ENCODE assay signal across 23 mouse cellular contexts in genomic region chr11:104640894-104641293, GRCm38 (mm10). TPM values are rescaled to one million over a fixed set of nuclear protein-coding genes. Genes with fewer than 3 reads are reported as not detected.
DNase-seq lines count a peak whose midpoint lies in the region; TF ChIP-seq lines count a peak whose summit lies in the region.
"Had no signal": no experiment of that assay in that cellular context is flagged by ENCODE, and none has a peak within 500 bp of the region (broad histone marks: within the 10 kb centered on the region; RNA-seq: fewer than 3 reads in every experiment).

No protein-coding gene starts in this region.

- 29% methylated on average over 10 of the region's 10 CpGs for WGBS in macrophage (ENCODE audit: missing documents)

- no peak for TF ChIP-seq CTCF in C2C12 (IDR thresholded peaks at IDR 0.05; ENCODE audit: control insufficient read depth, insufficient read depth, insufficient read length)

- H3K4me3 ChIP-seq in C2C12 (ENCODE audit: insufficient read depth, poor library complexity, severe bottlenecking) (no peak overlapping the region), macrophage (ENCODE audit: inconsistent target) (no peak overlapping the region)
- H3K4me3 ChIP-seq: erythroblast, embryonic 14.5 days; forebrain, embryonic 12.5 days; forebrain, embryonic 15.5 days; hindbrain, embryonic 12.5 days; hindbrain, embryonic 15.5 days had no signal

- H3K27me3 ChIP-seq in C2C12 (ENCODE audit: control insufficient read depth, insufficient read depth, insufficient read length), result no peaks in the 10 kb centered on the region
- H3K27me3 ChIP-seq: forebrain, embryonic 12.5 days; forebrain, embryonic 15.5 days; hindbrain, embryonic 12.5 days; hindbrain, embryonic 15.5 days; Patski had no signal

- peak overlapping the region; percentile 28; the same call in 1 of the 2 replicates for H3K27ac ChIP-seq in macrophage
- H3K27ac ChIP-seq: forebrain, embryonic 12.5 days; forebrain, embryonic 15.5 days; hindbrain, embryonic 12.5 days; hindbrain, embryonic 15.5 days had no signal

- no peaks in the 10 kb centered on the region for H3K79me3 ChIP-seq in C2C12 (ENCODE audit: low read depth)

- H3ac ChIP-seq in C2C12 (ENCODE audit: control insufficient read depth, insufficient read length, low read depth), result no peak overlapping the region

- DNase-seq in 3T3-L1 (ENCODE audit: low read depth, low spot score), result peak; percentile 94
- no peak for DNase-seq in adrenal gland, postnatal 25 days
- no peak for DNase-seq in cerebellum, postnatal 4 days (ENCODE audit: low spot score in 2 of 2)
- DNase-seq in kidney, postnatal 14 days, result no peak
- DNase-seq: adrenal gland, postnatal 10 days; cerebellum, adult 11 months; cerebellum, adult 8-10 months; cerebellum, postnatal 10 days; cerebellum, postnatal 36 days; gastrocnemius, postnatal 25 days; kidney, adult 11 months had no signal

- H3K79me2 ChIP-seq in C2C12 (ENCODE audit: control insufficient read depth, insufficient read depth), result no peaks in the 10 kb centered on the region
- no peaks in the 10 kb centered on the region for H3K79me2 ChIP-seq in macrophage (ENCODE audit: inconsistent target)

- H3K36me3 ChIP-seq in C2C12 (ENCODE audit: control insufficient read depth, insufficient read depth), result peaks cover 60% of the 10 kb centered on the region
- H3K36me3 ChIP-seq in macrophage (ENCODE audit: inconsistent target), result no peaks in the 10 kb centered on the region
- H3K36me3 ChIP-seq: forebrain, embryonic 12.5 days; forebrain, embryonic 15.5 days; hindbrain, embryonic 12.5 days; hindbrain, embryonic 15.5 days had no signal

TF ChIP-seq in C2C12, 6 proteins besides CTCF, POLR2A, EP300 and RAD21:
- TF ChIP-seq MAX (IDR thresholded peaks at IDR 0.05) (peak; percentile 73), MYOD1 (IDR thresholded peaks at IDR 0.05; ENCODE audit: control insufficient read depth, insufficient read length, low read depth) (no peak), FOSL1 (IDR thresholded peaks at IDR 0.05; ENCODE audit: insufficient read depth, low read length, poor library complexity, severe bottlenecking) (peak; percentile 57)

RNA-seq across cellular contexts. Expression of gene Itgb3, which starts 33.1 kb away (rescaled TPM):
- polyA plus RNA-seq in C2C12 (2012; fragmentation: generic; extraction: Trizol) (15.0 TPM), macrophage (2018) (5.8 to 15.4 TPM (median 7.0 TPM) in 3 replicates)
- total RNA-seq in macrophage (2018; cell fraction: chromatin; rRNA removed), result 10 to 100 TPM in 8 of 26 experiments, 1 to 10 TPM in 10, under 1 TPM in 8; 0.40 to 21.5 (median 1.8) TPM
- total RNA-seq in macrophage (2018; cell fraction: cytosol; rRNA removed), result 10 to 100 TPM in 13 of 26 experiments, 1 to 10 TPM in 5, under 1 TPM in 8; 0.32 to 24.7 (median 7.0) TPM
- total RNA-seq in macrophage (2018; cell fraction: nucleus; rRNA removed), result 10 to 100 TPM in 12 of 26 experiments, 1 to 10 TPM in 14; 1.4 to 31.6 (median 4.6) TPM
- total RNA-seq in adrenal gland, postnatal 25 days (2021), result 5.4 and 6.1 TPM in 2 replicates

RNA-seq across cellular contexts. Expression of gene Gm11639, which starts 44.6 kb away (rescaled TPM):
- polyA plus RNA-seq in C2C12 (2012; fragmentation: generic; extraction: Trizol) (not detected), macrophage (2018) (not detected in 3 replicates)
- under 1 TPM in 12 of 26 experiments, not detected in 14; 0.04 to 0.20 (median 0.08) TPM for total RNA-seq in macrophage (2018; cell fraction: chromatin; rRNA removed)
- total RNA-seq in macrophage (2018; cell fraction: cytosol; rRNA removed), result not detected
- under 1 TPM in 1 of 26 experiments, not detected in 25; 0.05 TPM for total RNA-seq in macrophage (2018; cell fraction: nucleus; rRNA removed)
- total RNA-seq in adrenal gland, postnatal 25 days (2021), result 0.06 TPM in 1 of 2 replicates, not detected in the other
- total RNA-seq: hematopoietic stem cell, adult 5-6 weeks had no signal
- polyA plus RNA-seq: embryonic facial prominence, embryonic 11.5 days; erythroblast, embryonic 14.5 days; forebrain, embryonic 12.5 days; gonadal fat pad, adult 2 months; heart, embryonic 14.5 days; hindbrain, embryonic 12.5 days had no signal
